Mouse (Mus musculus) heart, embryonic 12.5 days (tissue): Measurements from ENCODE around the gene Hrh1. TPM values are rescaled to one million over a fixed set of nuclear protein-coding genes. Genes with fewer than 3 reads are reported as not detected.

Experiments used
- ATAC-seq: fragments of 200-750 bp; cut with Nextera tagmentation; 2 replicates; pipeline ENCODE4 v1.8.0; 2017; ENCODE audit warnings: moderate TSS enrichment, moderate library complexity; ENCODE audit not compliant: insufficient number of reproducible peaks, low FRiP score
- H3K27ac ChIP-seq: fragments of 300-500 bp; sonication (generic); 2 replicates; pipeline ENCODE4 v1.5.1; 2016; ENCODE audit warnings: mild to moderate bottlenecking, moderate library complexity; ENCODE audit not compliant: poor library complexity, severe bottlenecking
- H3K27me3 ChIP-seq: fragments of 300-500 bp; sonication (generic); replicated peaks from 2 replicates; pipeline ENCODE4 v1.6.1; 2016; ENCODE audit warnings: mild to moderate bottlenecking, moderate library complexity
- H3K36me3 ChIP-seq: fragments of 300-500 bp; sonication (generic); 2 replicates; pipeline ENCODE4 v1.6.1; 2016; ENCODE audit warnings: mild to moderate bottlenecking, moderate library complexity
- H3K4me1 ChIP-seq: fragments of 300-500 bp; sonication (generic); replicated peaks from 2 replicates; pipeline ENCODE4 v1.6.1; 2016; ENCODE audit warnings: mild to moderate bottlenecking
- H3K4me2 ChIP-seq: fragments of 300-500 bp; sonication (generic); 2 replicates; pipeline ENCODE4 v1.6.1; 2016; ENCODE audit warnings: mild to moderate bottlenecking, moderate library complexity
- H3K4me3 ChIP-seq: fragments of 300-500 bp; sonication (generic); 2 replicates; pipeline ENCODE4 v1.5.1; 2016; ENCODE audit warnings: mild to moderate bottlenecking
- H3K9ac ChIP-seq: fragments of 300-500 bp; sonication (generic); 2 replicates; pipeline ENCODE4 v1.6.1; 2016; ENCODE audit warnings: mild to moderate bottlenecking, moderate library complexity
- H3K9me3 ChIP-seq: fragments of 300-500 bp; sonication (generic); replicated peaks from 2 replicates; pipeline ENCODE4 v1.6.1; 2016; ENCODE audit warnings: mild to moderate bottlenecking, moderate library complexity
- WGBS: fragments of 180-500 bp; shearing (Covaris S2); methylation state at CpG from one replicate; pipeline ENCODE4 v1.1.7; 2016; 5-methylcytosine and 5-hydroxymethylcytosine counted together
- polyA plus RNA-seq: library from polyadenylated mRNA; unstranded; fragments of >200 nt; fragmentation: Nextera tagmentation; extraction: Ambion mirVana; gene quantifications from 2 replicates; pipeline ENCODE4 v1.2.1, GENCODE M21; 2016

Gene Hrh1
- polyA plus RNA-seq, 1 experiment from 2014 or later, result not detected

DNA sequence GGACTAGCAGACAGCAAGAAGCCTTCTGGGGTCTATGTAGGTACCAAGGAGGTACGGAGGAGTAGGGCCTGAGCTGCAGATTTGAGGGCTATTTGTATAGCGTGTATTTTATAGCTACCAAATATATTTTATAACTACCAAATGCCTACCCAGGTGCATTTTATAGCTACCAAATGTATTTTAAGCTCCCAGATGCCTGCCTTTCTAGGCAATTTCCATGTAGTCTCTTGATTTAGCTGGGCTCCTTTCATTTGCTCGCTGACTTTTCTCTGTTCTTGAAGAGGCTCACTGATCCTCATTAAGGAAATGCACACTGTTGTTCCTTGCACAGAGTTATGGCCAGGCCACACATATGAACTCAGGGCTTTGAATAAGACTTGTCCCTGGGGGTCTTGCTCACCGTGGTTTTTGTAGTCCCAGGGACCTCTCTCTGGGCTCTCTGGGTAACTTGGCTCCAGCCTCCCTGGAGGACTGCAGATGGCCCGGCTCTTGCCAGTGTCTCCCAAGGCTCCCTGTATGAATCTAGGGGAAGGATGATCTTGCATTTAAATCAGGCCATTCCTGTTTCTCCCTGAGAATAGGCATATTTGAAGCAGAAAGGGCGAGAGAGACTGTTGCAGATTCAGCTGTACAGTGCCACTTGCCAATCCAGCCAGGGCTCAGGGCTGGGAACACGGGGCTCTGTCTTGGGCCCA is 7.2 kb downstream of the Hrh1 start:
- Histone ChIP-seq H3K9ac (no peak overlapping the region), H3K9me3 (no peaks in the 10 kb centered on the region), H3K4me1 (0 out of 2 replicates have a peak, but pooled peaks cover 6% of the 10 kb centered on the region), H3K27me3 (peaks cover 46% of the 10 kb centered on the region), H3K4me3 (no peak overlapping the region), H3K27ac (no peak overlapping the region), H3K4me2 (no peak overlapping the region), H3K36me3 (no peaks in the 10 kb centered on the region)
- no peak for ATAC-seq
- WGBS, result 76% methylated on average over 7 of the region's 7 CpGs

DNA sequence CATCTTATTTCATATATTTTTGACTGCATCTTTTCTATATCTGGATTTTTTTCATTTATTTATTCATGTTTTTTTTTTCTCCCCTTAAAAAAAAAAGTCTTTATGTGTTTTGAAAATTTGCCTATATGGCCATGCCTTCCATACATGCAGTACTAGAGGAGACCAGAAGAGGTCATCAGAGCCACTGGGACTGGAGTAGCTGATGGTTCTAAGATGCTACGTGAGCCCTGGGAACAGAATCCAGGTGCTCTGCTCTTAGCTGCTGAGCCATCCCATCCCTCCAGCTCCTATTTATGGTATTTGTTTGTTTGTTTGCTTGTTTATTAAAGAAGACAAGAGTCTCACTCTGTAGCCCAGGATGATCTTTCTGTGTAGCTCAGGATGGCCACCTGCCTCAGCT is 8.9 kb downstream of the Hrh1 start:
- 0 out of 2 replicates have a peak, but pooled peaks cover 6% of the 10 kb centered on the region for H3K4me1 ChIP-seq
- peaks cover 39% of the 10 kb centered on the region for H3K27me3 ChIP-seq
- H3K4me2 ChIP-seq, result no peak overlapping the region
- ATAC-seq, result no peak
- H3K4me3 ChIP-seq, result no peak overlapping the region
- H3K36me3 ChIP-seq, result no peaks in the 10 kb centered on the region
- H3K27ac ChIP-seq, result no peak overlapping the region
- no peak overlapping the region for H3K9ac ChIP-seq
- WGBS, result 60% methylated on average over 1 of the region's 1 CpGs
- no peaks in the 10 kb centered on the region for H3K9me3 ChIP-seq

DNA sequence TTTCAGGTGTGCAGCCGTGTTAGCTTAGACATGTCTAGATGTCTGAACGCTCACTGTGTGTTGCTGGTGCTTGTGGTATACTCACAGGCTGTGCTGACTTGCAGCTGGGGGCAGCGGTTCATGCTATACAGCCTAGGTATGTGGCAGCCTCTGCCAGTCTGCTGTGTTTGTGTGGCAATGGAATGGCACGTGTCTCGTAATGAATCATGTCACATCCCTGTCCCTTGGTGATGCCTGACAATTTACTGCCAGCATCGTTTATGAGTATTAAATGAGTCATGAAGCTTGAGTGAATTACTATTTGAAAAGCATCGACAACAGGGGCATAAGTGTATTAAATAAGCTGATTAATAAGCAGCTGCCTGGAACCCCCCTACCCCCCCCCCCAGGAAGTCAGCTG is 9.3 kb downstream of the Hrh1 start:
- no peaks in the 10 kb centered on the region for H3K9me3 ChIP-seq
- 86% methylated on average over 7 of the region's 7 CpGs for WGBS
- no peak for ATAC-seq
- peaks cover 36% of the 10 kb centered on the region for H3K27me3 ChIP-seq
- no peak overlapping the region for H3K9ac ChIP-seq
- H3K36me3 ChIP-seq, result no peaks in the 10 kb centered on the region
- H3K4me2 ChIP-seq, result no peak overlapping the region
- no peak overlapping the region for H3K4me3 ChIP-seq
- H3K4me1 ChIP-seq, result 0 out of 2 replicates have a peak, but pooled peaks cover 6% of the 10 kb centered on the region
- H3K27ac ChIP-seq, result no peak overlapping the region

DNA sequence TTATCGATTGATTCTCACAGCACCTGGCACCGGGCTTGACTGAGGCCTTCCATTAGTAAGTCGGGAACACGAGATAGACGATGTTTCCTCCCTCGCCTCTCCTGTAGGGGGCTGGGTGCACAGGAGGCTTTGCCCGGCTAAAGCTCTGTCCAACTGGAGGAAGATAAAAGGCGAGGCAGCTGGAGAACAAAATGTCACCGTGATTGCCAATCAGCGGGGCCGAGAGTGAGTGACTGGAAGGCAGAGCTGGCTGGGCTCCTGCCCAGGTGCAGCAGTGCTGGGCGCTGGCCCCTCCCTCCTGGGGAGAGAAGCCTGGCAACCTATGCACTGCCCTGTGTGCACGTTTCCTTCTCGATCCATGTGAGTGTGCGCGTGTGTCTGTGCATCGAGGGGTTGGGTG is 10.5 kb downstream of the Hrh1 start:
- 0 out of 2 replicates have a peak, but pooled peaks cover 6% of the 10 kb centered on the region for H3K4me1 ChIP-seq
- no peak overlapping the region for H3K4me3 ChIP-seq
- no peak for ATAC-seq
- H3K9me3 ChIP-seq, result no peaks in the 10 kb centered on the region
- 41% methylated on average over 17 of the region's 17 CpGs for WGBS
- H3K27ac ChIP-seq, result no peak overlapping the region
- H3K9ac ChIP-seq, result no peak overlapping the region
- no peaks in the 10 kb centered on the region for H3K36me3 ChIP-seq
- peaks cover 38% of the 10 kb centered on the region for H3K27me3 ChIP-seq
- no peak overlapping the region for H3K4me2 ChIP-seq

DNA sequence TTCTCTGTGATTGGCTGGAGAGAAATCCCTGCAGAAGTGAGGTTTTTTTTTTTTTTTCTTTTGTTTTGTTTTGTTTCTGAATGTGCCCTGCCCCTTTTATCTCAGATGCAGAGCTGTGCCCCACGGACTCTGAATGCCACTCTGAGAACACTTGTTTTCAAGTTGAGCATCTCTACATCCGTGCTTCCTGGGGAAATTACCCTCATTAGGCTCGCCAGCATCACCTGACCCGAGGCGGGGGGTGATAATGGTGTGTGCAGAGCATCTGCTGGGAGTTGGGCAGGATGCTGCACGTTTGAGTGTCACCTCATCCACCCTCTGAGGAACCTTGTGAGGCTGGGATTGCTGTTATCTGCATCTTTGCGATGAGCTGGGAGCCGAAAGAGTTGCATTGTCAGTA is 14.2 kb downstream of the Hrh1 start:
- WGBS, result 57% methylated on average over 8 of the region's 8 CpGs
- Histone ChIP-seq H3K4me1 (no peaks in the 10 kb centered on the region), H3K9ac (no peak overlapping the region), H3K27ac (no peak overlapping the region), H3K9me3 (0 out of 2 replicates have a peak, but pooled peaks cover 2% of the 10 kb centered on the region), H3K4me2 (no peak overlapping the region), H3K36me3 (no peaks in the 10 kb centered on the region), H3K27me3 (peaks cover 42% of the 10 kb centered on the region), H3K4me3 (no peak overlapping the region)
- ATAC-seq, result no peak

DNA sequence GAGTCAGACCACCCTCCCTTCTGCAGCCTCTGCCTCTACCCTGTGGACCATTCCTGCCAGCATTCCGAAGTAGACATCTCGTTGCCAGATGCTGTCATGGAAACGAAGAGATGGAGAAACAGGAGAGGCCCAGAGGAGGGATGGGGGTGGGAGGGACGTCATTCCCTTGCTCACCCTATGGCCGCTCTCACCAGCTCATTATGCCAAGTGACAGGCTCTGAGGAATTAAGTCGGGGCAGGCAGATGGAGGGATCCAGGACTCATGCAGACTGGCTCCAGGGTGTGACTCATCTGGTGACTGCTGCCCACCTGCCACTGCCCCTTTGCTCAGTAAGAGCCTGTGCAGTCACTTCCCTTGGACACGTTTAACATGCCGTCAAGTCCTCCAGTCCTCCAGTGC is 16.8 kb downstream of the Hrh1 start:
- Histone ChIP-seq H3K4me2 (no peak overlapping the region), H3K27me3 (peaks cover 26% of the 10 kb centered on the region), H3K4me3 (no peak overlapping the region), H3K36me3 (no peaks in the 10 kb centered on the region), H3K9me3 (0 out of 2 replicates have a peak, but pooled peaks cover 2% of the 10 kb centered on the region), H3K4me1 (no peaks in the 10 kb centered on the region), H3K27ac (no peak overlapping the region), H3K9ac (no peak overlapping the region)
- WGBS, result 58% methylated on average over 8 of the region's 8 CpGs
- no peak for ATAC-seq

DNA sequence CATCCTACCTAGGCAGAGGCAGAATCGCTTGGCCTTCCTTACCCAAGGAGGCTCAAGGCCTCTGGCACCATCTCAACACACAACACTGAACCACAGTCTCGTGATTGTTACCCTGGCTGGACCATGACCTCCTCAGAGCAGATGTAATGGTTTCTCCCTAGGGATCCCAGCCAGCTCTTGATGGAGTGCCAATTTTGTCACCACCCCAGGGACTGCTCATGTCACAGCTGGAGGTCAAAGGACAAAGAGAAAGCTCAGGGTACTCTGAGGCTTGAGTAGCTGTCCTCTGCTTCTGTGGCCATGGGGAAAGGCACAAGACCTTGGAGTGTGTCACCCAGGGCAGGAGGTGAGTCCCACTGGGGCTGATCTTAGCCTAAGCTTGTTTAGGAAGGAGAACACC is 20.3 kb downstream of the Hrh1 start:
- H3K27ac ChIP-seq, result no peak overlapping the region
- H3K4me2 ChIP-seq, result no peak overlapping the region
- no peak for ATAC-seq
- H3K4me1 ChIP-seq, result no peaks in the 10 kb centered on the region
- 0 out of 2 replicates have a peak, but pooled peaks cover 2% of the 10 kb centered on the region for H3K9me3 ChIP-seq
- WGBS, result 56% methylated on average over 2 of the region's 2 CpGs
- H3K4me3 ChIP-seq, result no peak overlapping the region
- H3K9ac ChIP-seq, result no peak overlapping the region
- no peaks in the 10 kb centered on the region for H3K36me3 ChIP-seq
- peaks cover 17% of the 10 kb centered on the region; the same call in 1 of the 2 replicates for H3K27me3 ChIP-seq

DNA sequence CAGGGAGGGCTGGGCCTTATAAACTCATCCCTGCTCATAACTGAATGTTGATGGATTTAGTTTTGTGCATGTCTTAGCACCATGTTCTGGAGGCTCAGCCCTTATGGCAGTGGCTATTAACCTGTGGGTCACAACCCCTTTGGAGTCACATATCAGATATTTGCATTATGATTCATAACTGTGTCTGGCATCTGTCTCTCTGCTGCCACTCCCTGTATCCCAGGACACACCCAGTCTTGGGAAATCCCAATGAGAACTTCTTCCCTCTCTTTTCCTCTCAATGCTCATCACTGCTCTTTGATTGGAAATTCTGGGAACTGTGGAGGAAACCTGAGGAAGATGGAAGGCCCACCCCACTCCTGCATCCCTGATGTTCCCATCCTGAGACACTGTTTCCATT is 23.3 kb downstream of the Hrh1 start:
- no peak for ATAC-seq

DNA sequence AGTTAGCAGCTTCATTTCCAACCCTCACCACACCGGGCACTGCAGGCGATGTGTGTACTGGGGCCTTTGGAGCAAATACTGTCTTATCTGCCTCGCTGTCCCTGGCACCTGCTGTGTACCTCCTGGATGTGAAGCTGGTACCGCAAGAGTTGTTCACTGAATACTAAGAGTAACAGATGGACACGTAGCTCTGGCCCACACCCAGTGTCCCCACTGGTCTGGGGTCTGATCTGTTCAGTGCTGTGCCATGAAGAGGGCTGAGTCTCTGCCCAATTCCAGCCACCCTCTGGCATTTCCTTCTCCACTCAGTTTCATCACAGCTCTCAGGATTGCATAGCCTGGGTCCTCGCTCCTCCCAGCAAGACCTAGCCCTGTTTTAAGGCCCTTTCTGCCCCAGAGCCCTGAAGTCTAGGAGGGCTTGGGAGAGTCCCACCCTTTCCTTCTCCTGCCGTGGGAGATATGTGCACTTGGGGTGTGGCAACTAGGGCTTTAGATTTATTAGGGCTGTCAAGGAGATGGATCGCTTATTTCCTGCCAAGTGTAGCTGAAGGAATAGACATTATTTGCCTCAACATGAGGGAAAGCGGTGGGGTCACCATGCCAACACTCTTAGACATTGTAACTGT is 25.4 kb downstream of the Hrh1 start:
- ATAC-seq, result no peak
- Histone ChIP-seq H3K9me3 (no peaks in the 10 kb centered on the region), H3K27me3 (peaks cover 17% of the 10 kb centered on the region), H3K4me3 (no peak overlapping the region), H3K4me1 (no peaks in the 10 kb centered on the region), H3K36me3 (no peaks in the 10 kb centered on the region), H3K4me2 (no peak overlapping the region), H3K9ac (no peak overlapping the region), H3K27ac (no peak overlapping the region)
- WGBS, result 69% methylated on average over 9 of the region's 9 CpGs

More for the DNA sequence above, 23.3 kb downstream of the Hrh1 start:
- H3K4me3 ChIP-seq, result no peak overlapping the region
- no peak overlapping the region for H3K4me2 ChIP-seq
- no peaks in the 10 kb centered on the region for H3K36me3 ChIP-seq
- peaks cover 17% of the 10 kb centered on the region; the same call in 1 of the 2 replicates for H3K27me3 ChIP-seq
- no peak overlapping the region for H3K9ac ChIP-seq
- H3K4me1 ChIP-seq, result no peaks in the 10 kb centered on the region
- no peaks in the 10 kb centered on the region for H3K9me3 ChIP-seq
- H3K27ac ChIP-seq, result no peak overlapping the region

DNA sequence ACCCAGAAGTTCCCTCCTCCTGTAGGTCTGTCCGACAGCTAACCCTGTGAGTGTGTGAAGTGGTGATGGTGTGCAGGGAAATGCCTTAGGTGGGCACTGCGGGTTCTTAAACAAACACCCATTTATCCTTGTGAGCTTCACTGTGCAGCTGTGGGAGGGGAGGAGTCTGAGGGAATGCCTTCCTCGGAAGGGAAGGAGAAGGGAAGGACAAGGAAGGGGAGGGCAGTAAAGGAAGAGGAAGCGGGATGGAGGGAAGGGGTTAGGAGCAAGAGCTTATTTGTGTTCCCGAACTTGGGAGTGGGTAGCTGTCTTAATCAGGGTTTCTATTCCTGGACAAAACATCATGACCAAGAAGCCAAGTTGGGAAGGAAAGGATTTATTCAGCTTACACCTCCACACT is 27.6 kb downstream of the Hrh1 start:
- H3K4me1 ChIP-seq, result no peaks in the 10 kb centered on the region
- H3K27me3 ChIP-seq, result peaks cover 11% of the 10 kb centered on the region
- H3K27ac ChIP-seq, result no peak overlapping the region
- no peak overlapping the region for H3K4me2 ChIP-seq
- H3K36me3 ChIP-seq, result no peaks in the 10 kb centered on the region
- H3K9ac ChIP-seq, result no peak overlapping the region
- ATAC-seq, result no peak
- 31% methylated on average over 5 of the region's 5 CpGs for WGBS
- no peaks in the 10 kb centered on the region for H3K9me3 ChIP-seq
- no peak overlapping the region for H3K4me3 ChIP-seq

DNA sequence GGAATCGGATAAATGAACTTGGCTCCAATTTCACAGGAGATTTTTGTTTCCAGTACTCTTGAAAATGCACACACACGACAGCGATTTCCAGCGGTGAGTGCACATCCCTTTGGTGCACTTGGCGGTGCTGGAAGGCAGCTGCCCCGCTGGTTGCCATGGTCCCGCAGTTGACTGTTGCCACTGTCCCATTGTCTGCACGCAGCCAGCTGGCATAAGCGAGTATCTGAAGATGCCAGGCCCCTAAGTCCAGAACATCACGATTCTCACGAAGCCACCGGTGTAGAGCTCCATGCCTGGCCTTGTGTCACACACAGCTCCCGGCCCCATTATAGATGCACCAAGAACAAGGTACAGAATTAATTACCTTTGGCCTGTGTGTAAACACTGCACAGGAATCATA is 29.9 kb downstream of the Hrh1 start:
- no peak overlapping the region for H3K27ac ChIP-seq
- no peaks in the 10 kb centered on the region for H3K9me3 ChIP-seq
- 87% methylated on average over 13 of the region's 13 CpGs for WGBS
- no peak overlapping the region for H3K4me2 ChIP-seq
- no peak for ATAC-seq
- peaks cover 11% of the 10 kb centered on the region; the same call in 1 of the 2 replicates for H3K27me3 ChIP-seq
- H3K36me3 ChIP-seq, result no peaks in the 10 kb centered on the region
- H3K4me3 ChIP-seq, result no peak overlapping the region
- no peak overlapping the region for H3K9ac ChIP-seq
- H3K4me1 ChIP-seq, result peaks cover 9% of the 10 kb centered on the region; the same call in 1 of the 2 replicates
